Mouse (Mus musculus): Measurements from ENCODE around the gene Plagl1. TPM values are rescaled to one million over a fixed set of nuclear protein-coding genes. Genes with fewer than 3 reads are reported as not detected.
"Not testable (repeated sequence)": the region's sequence is repeated elsewhere in the genome, so short reads cannot be mapped to it uniquely, and the experiment has no call there.

Gene Plagl1
- 94.8 and 98.9 TPM in 2 replicates for polyA plus RNA-seq (2014; fragmentation: Nextera tagmentation; extraction: Ambion mirVana)

DNA sequence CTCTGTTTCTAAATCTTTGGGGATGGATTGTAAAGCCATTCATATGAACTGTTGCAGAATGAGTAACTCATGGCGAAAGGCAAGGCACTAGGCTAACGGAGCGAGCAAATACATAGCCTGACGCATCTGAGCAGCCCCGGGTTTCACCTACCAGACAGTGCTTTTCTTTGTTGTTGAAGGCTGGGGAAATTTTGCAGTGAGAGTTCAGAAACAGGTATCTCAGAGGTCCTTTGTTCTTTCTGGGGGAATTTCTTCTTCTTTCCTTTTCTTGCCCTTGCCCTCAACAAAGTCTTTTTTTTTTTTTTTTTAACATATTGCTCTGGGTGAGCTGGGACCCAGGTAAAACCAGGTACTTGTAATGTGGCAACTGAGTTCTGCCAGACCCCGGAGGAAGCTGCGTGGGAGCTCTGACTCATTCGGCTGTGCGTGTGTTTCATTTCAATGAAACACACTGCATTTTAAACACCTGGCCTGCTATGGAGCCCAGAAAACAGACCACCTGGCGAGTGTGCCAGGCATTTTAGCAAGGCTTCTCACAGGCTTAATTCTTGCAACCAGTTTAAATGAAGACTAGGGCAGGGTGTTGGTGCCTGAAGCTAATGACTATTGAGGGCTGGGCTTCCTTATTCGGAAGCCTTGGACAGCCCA lies at the start of gene Plagl1:
Gene Plagl1, plus strand, starts transcription at position 484 of the 648 bp plus-strand sequence.
- DNase-seq (ENCODE audit: low spot score) (no peak), ATAC-seq (ENCODE audit: low FRiP score) (no peak)
- 55% methylated on average over 11 of the region's 11 CpGs for WGBS
- H3K9me3 ChIP-seq (ENCODE audit: control insufficient read depth, low read length), result no peaks in the 10 kb centered on the region
- H3K4me3 ChIP-seq (ENCODE audit: low read depth, low read length), result peak within 1 kb of the TSS; percentile 38
- H3K27ac ChIP-seq (ENCODE audit: low read depth, low read length), result no peak within 1 kb of the TSS
- no peaks in the 10 kb centered on the region; the same call in 1 of the 2 replicates for H3K4me1 ChIP-seq (replicated peaks; ENCODE audit: control insufficient read depth, insufficient read depth, low read length)
- H3K9ac ChIP-seq (ENCODE audit: low read depth, low read length), result peak within 1 kb of the TSS; percentile 55; the same call in 1 of the 2 replicates
- H3K27me3 ChIP-seq (ENCODE audit: control insufficient read depth, insufficient read depth, low read length), result peaks cover 21% of the 10 kb centered on the region
- peak within 1 kb of the TSS; percentile 75 for H3K4me2 ChIP-seq (replicated peaks; ENCODE audit: low read depth, low read length)
- no peaks in the 10 kb centered on the region for H3K36me3 ChIP-seq (ENCODE audit: control insufficient read depth, insufficient read depth, low read length)

DNA sequence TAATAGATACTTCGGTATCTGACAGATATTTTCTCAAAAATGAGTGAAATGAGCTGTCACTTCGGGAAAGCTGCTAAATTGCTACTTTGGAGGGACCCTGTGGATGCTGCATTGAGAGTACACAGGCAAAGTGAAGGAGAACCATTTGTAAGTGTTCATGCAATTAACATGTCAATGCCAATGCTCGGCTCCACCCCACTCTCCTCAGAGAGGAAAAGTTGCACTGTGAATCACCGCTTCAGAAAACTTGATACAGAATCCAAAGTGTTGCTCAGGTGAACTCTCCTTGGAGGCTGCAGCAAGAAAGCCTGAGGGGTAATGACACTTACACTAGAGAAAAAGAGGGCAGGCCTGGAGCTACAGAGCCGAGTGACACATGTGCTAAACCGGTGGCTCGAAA lies 46.3 kb upstream of the Plagl1 start:
- no peak overlapping the region for H3K4me3 ChIP-seq (ENCODE audit: low read depth, low read length)
- no peaks in the 10 kb centered on the region for H3K9me3 ChIP-seq (ENCODE audit: control insufficient read depth, low read length)
- no peak overlapping the region for H3K9ac ChIP-seq (ENCODE audit: low read depth, low read length)
- no peak for ATAC-seq (ENCODE audit: low FRiP score)
- H3K4me2 ChIP-seq (replicated peaks; ENCODE audit: low read depth, low read length), result no peak overlapping the region
- H3K36me3 ChIP-seq (ENCODE audit: control insufficient read depth, insufficient read depth, low read length), result no peaks in the 10 kb centered on the region
- H3K27ac ChIP-seq (ENCODE audit: low read depth, low read length), result no peak overlapping the region
- DNase-seq (ENCODE audit: low spot score), result no peak
- H3K27me3 ChIP-seq (ENCODE audit: control insufficient read depth, insufficient read depth, low read length), result no peaks in the 10 kb centered on the region
- WGBS, result 85% methylated on average over 7 of the region's 7 CpGs
- 0 out of 2 replicates have a peak, but pooled peaks cover 4% of the 10 kb centered on the region for H3K4me1 ChIP-seq (replicated peaks; ENCODE audit: control insufficient read depth, insufficient read depth, low read length)

DNA sequence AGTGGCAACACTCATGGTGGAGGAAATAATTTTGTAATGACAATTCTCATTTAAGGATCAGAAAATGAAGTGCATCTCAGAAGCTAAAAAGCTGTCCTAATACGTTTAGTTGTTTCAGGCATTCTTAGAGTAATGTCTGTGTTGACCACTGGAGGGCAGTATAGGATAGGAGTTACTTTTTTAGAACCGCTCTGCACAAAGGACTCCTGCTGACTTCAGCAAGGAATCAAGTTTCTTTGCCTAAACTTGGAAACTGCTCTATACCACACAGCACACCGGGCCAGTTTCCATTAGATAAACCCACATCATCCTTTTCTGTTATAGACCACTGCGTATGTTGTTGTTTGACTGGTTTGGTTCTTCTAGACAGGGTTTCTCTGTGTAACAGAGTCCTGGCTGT lies 43.7 kb upstream of the Plagl1 start:
- Histone ChIP-seq H3K9ac (ENCODE audit: low read depth, low read length) (no peak overlapping the region), H3K36me3 (ENCODE audit: control insufficient read depth, insufficient read depth, low read length) (no peaks in the 10 kb centered on the region), H3K4me1 (replicated peaks; ENCODE audit: control insufficient read depth, insufficient read depth, low read length) (no peaks in the 10 kb centered on the region), H3K4me2 (replicated peaks; ENCODE audit: low read depth, low read length) (no peak overlapping the region), H3K4me3 (ENCODE audit: low read depth, low read length) (no peak overlapping the region), H3K27ac (ENCODE audit: low read depth, low read length) (no peak overlapping the region), H3K27me3 (ENCODE audit: control insufficient read depth, insufficient read depth, low read length) (no peaks in the 10 kb centered on the region), H3K9me3 (ENCODE audit: control insufficient read depth, low read length) (no peaks in the 10 kb centered on the region)
- WGBS, result 30% methylated on average over 4 of the region's 4 CpGs
- DNase-seq (ENCODE audit: low spot score), result peak; percentile 81
- peak; percentile 63 for ATAC-seq (ENCODE audit: low FRiP score)

DNA sequence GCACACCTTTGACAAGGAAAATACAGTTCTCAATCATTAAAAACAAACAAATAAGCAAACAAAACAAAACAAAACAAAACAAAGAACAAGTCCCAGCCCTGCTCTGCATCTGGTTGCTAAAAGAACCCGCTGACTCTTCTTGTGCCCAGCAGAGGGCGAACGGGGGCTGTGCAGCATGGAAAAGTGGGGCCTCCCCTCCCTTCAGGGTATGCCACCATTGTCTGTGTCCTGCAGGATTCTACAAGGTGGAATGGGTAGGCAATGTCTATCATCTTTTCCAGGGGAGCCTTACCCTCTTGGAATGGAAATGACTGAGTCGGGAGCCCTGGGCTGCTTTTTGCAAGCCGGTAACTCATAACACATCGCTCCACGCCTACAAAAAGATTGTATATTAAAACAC lies 41.8 kb upstream of the Plagl1 start:
- Histone ChIP-seq H3K9me3 (ENCODE audit: control insufficient read depth, low read length) (no peaks in the 10 kb centered on the region), H3K36me3 (ENCODE audit: control insufficient read depth, insufficient read depth, low read length) (no peaks in the 10 kb centered on the region), H3K27ac (ENCODE audit: low read depth, low read length) (no peak overlapping the region), H3K4me1 (replicated peaks; ENCODE audit: control insufficient read depth, insufficient read depth, low read length) (no peaks in the 10 kb centered on the region), H3K4me3 (ENCODE audit: low read depth, low read length) (no peak overlapping the region), H3K9ac (ENCODE audit: low read depth, low read length) (no peak overlapping the region), H3K27me3 (ENCODE audit: control insufficient read depth, insufficient read depth, low read length) (no peaks in the 10 kb centered on the region), H3K4me2 (replicated peaks; ENCODE audit: low read depth, low read length) (no peak overlapping the region)
- WGBS, result 67% methylated on average over 7 of the region's 7 CpGs
- peak; percentile 64 for DNase-seq (ENCODE audit: low spot score)
- no peak for ATAC-seq (ENCODE audit: low FRiP score)

DNA sequence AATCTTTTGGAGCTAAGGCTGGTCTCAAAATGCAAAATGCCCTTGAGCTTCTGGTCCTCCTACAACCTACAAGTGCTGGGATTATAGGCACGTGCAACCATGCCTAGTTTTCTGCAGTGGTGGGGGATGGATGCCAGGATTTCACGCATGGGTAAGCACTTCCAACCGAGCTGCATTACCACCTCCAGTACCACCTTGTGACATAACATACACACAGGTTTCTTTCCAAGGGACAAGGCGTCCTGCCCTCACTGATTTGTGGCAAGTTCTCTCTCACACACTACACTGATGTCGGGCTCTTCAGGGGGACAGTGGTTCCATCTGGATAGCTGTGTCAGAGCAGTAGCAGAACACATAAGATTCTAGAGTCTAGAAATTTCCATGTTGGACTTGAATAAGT lies 41.3 kb upstream of the Plagl1 start:
- Histone ChIP-seq H3K9me3 (ENCODE audit: control insufficient read depth, low read length) (no peaks in the 10 kb centered on the region), H3K4me2 (replicated peaks; ENCODE audit: low read depth, low read length) (no peak overlapping the region), H3K9ac (ENCODE audit: low read depth, low read length) (no peak overlapping the region), H3K27me3 (ENCODE audit: control insufficient read depth, insufficient read depth, low read length) (no peaks in the 10 kb centered on the region), H3K27ac (ENCODE audit: low read depth, low read length) (no peak overlapping the region), H3K36me3 (ENCODE audit: control insufficient read depth, insufficient read depth, low read length) (no peaks in the 10 kb centered on the region), H3K4me1 (replicated peaks; ENCODE audit: control insufficient read depth, insufficient read depth, low read length) (no peaks in the 10 kb centered on the region), H3K4me3 (ENCODE audit: low read depth, low read length) (no peak overlapping the region)
- 78% methylated on average over 5 of the region's 5 CpGs for WGBS
- ATAC-seq (ENCODE audit: low FRiP score) (no peak), DNase-seq (ENCODE audit: low spot score) (no peak)

DNA sequence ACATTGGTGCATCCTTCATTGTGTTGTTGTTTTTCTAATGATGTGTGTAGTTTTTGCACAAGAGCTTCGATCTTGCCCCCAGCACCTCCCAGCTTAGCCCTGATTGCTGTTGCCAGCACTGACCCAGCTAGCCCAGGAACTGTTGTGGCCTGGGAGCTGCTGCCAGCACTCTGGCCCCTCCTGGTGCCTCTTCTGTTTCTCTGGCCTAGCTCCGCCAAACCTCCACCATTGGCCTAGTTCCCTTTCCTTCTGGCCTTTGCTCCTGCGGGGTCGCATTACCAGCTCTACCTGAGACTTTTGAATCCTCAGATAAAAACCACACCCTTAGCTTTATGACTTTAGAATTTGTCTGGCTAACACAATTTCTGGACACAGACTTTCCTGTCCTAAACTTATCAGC lies 38.2 kb upstream of the Plagl1 start:
- 90% methylated on average over 4 of the region's 4 CpGs for WGBS
- no peak overlapping the region for H3K27ac ChIP-seq (ENCODE audit: low read depth, low read length)

DNA sequence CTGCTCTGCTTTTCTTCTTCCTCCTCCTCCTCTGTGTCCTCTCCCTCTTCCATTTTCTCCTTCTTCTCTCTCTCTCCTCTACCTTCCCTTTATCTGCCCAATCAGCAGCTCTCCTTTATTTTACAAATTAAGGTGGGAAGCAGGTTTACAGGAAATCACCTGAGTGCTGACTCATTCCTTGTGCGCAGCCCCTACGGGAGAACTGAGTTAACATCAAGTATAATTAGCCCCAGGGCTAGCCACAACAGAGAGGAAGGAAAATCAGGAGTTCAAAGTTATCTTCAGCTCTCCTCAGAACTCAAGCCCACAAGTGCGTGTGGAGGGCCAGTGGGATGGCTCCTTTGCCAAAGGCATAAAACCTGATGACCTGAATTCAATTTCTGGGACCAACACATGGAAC lies 36.3 kb upstream of the Plagl1 start:
- not testable (repeated sequence) for H3K9me3 ChIP-seq (ENCODE audit: control insufficient read depth, low read length); H3K27ac ChIP-seq (ENCODE audit: low read depth, low read length); H3K27me3 ChIP-seq (ENCODE audit: control insufficient read depth, insufficient read depth, low read length); H3K36me3 ChIP-seq (ENCODE audit: control insufficient read depth, insufficient read depth, low read length); DNase-seq (ENCODE audit: low spot score); H3K9ac ChIP-seq (ENCODE audit: low read depth, low read length); ATAC-seq (ENCODE audit: low FRiP score); H3K4me2 ChIP-seq (replicated peaks; ENCODE audit: low read depth, low read length); H3K4me3 ChIP-seq (ENCODE audit: low read depth, low read length); H3K4me1 ChIP-seq (replicated peaks; ENCODE audit: control insufficient read depth, insufficient read depth, low read length)
- 78% methylated on average over 3 of the region's 3 CpGs for WGBS

More for the DNA sequence above, 38.2 kb upstream of the Plagl1 start:
- Histone ChIP-seq H3K4me2 (replicated peaks; ENCODE audit: low read depth, low read length) (no peak overlapping the region), H3K36me3 (ENCODE audit: control insufficient read depth, insufficient read depth, low read length) (no peaks in the 10 kb centered on the region), H3K9me3 (ENCODE audit: control insufficient read depth, low read length) (no peaks in the 10 kb centered on the region), H3K4me3 (ENCODE audit: low read depth, low read length) (no peak overlapping the region), H3K4me1 (replicated peaks; ENCODE audit: control insufficient read depth, insufficient read depth, low read length) (no peaks in the 10 kb centered on the region), H3K27me3 (ENCODE audit: control insufficient read depth, insufficient read depth, low read length) (no peaks in the 10 kb centered on the region), H3K9ac (ENCODE audit: low read depth, low read length) (no peak overlapping the region)
- ATAC-seq (ENCODE audit: low FRiP score) (no peak), DNase-seq (ENCODE audit: low spot score) (no peak)

DNA sequence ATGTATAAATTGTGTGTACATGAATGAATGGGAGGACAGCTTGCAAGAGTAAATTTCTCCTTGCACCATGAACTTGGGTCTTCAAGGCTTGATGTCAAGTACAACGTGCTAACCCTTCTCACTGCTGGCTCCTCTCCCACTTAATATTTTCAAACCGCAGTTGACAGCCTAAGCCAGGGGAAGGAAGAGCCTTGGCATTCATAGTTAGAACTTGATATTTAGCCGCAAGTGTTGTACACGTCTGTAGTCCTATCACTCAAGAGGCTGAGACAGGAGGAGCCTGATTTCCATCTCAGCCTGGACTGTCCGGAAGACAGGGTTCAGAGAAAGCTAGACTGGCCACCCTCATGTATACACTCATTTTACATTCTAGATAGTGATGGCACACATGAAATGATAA lies 32.6 kb upstream of the Plagl1 start:
- H3K9ac ChIP-seq (ENCODE audit: low read depth, low read length), result no peak overlapping the region
- DNase-seq (ENCODE audit: low spot score), result no peak
- no peaks in the 10 kb centered on the region for H3K36me3 ChIP-seq (ENCODE audit: control insufficient read depth, insufficient read depth, low read length)
- ATAC-seq (ENCODE audit: low FRiP score), result no peak
- H3K9me3 ChIP-seq (ENCODE audit: control insufficient read depth, low read length), result no peaks in the 10 kb centered on the region
- H3K4me2 ChIP-seq (replicated peaks; ENCODE audit: low read depth, low read length), result no peak overlapping the region
- H3K4me3 ChIP-seq (ENCODE audit: low read depth, low read length), result no peak overlapping the region
- 93% methylated on average over 5 of the region's 5 CpGs for WGBS
- no peaks in the 10 kb centered on the region for H3K27me3 ChIP-seq (ENCODE audit: control insufficient read depth, insufficient read depth, low read length)
- no peaks in the 10 kb centered on the region for H3K4me1 ChIP-seq (replicated peaks; ENCODE audit: control insufficient read depth, insufficient read depth, low read length)
- H3K27ac ChIP-seq (ENCODE audit: low read depth, low read length), result no peak overlapping the region

DNA sequence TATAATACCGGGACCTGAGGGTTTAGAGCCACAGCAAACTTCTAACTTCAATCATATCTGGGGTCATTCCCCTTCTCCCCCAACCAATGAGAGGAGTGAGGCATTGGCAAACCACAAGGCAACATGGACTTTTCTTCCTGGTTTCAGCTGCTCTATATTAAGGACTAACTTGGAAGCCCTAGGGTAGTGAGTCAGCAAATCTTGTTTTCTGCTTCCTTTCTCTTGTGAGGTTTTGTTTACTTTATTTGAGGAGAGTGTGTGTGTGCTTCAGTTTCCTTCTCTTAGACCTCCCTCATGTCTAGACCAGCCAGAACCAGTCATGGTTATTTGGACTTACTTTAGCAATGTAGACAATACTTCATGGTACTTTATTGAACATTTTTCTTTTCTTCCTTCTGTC lies 32.1 kb upstream of the Plagl1 start:
- H3K9ac ChIP-seq (ENCODE audit: low read depth, low read length), result no peak overlapping the region
- DNase-seq (ENCODE audit: low spot score) (no peak), ATAC-seq (ENCODE audit: low FRiP score) (no peak)
- no peaks in the 10 kb centered on the region for H3K36me3 ChIP-seq (ENCODE audit: control insufficient read depth, insufficient read depth, low read length)
- WGBS, result 93% methylated on average over 1 of the region's 1 CpGs
- no peak overlapping the region for H3K4me3 ChIP-seq (ENCODE audit: low read depth, low read length)
- H3K4me1 ChIP-seq (replicated peaks; ENCODE audit: control insufficient read depth, insufficient read depth, low read length), result no peaks in the 10 kb centered on the region
- no peaks in the 10 kb centered on the region for H3K27me3 ChIP-seq (ENCODE audit: control insufficient read depth, insufficient read depth, low read length)
- no peaks in the 10 kb centered on the region for H3K9me3 ChIP-seq (ENCODE audit: control insufficient read depth, low read length)
- H3K27ac ChIP-seq (ENCODE audit: low read depth, low read length), result no peak overlapping the region
- H3K4me2 ChIP-seq (replicated peaks; ENCODE audit: low read depth, low read length), result no peak overlapping the region
